Mouse (Mus musculus) limb, embryonic 14.5 days (tissue): ENCODE measurements around the gene Sh2b3. TPM values are rescaled to one million over a fixed set of nuclear protein-coding genes. Genes with fewer than 3 reads are reported as not detected.

Experiments used
- ATAC-seq: fragments of 200-750 bp; cut with Nextera tagmentation; 2 replicates; pipeline ENCODE4 v1.8.0; 2017; ENCODE audit warnings: low read depth, moderate number of reproducible peaks, moderate TSS enrichment; ENCODE audit not compliant: low FRiP score
- DNase-seq: peaks from one replicate; pipeline ENCODE4 v3.0.0-alpha.2; 2015; ENCODE audit warnings: low spot score
- H3K27ac ChIP-seq: fragments of 300-500 bp; sonication (generic); replicated peaks from 2 replicates; pipeline ENCODE4 v1.5.1; 2014; ENCODE audit warnings: low read depth, mild to moderate bottlenecking, low read length, moderate library complexity, mixed read lengths
- H3K27me3 ChIP-seq: fragments of 300-500 bp; sonication (generic); 2 replicates; pipeline ENCODE4 v1.6.1; 2014; ENCODE audit warnings: low read length, mixed read lengths; ENCODE audit not compliant: control insufficient read depth, insufficient read depth
- H3K36me3 ChIP-seq: fragments of 300-500 bp; sonication (generic); 2 replicates; pipeline ENCODE4 v1.6.1; 2014; ENCODE audit warnings: mild to moderate bottlenecking, low read length, moderate library complexity, mixed read lengths; ENCODE audit not compliant: control insufficient read depth, insufficient read depth
- H3K4me1 ChIP-seq: fragments of 300-500 bp; sonication (generic); 2 replicates; pipeline ENCODE4 v1.6.1; 2014; ENCODE audit warnings: antibody characterized with exemption, low read length, mixed read lengths; ENCODE audit not compliant: control insufficient read depth, insufficient read depth
- H3K4me2 ChIP-seq: fragments of 300-500 bp; sonication (generic); replicated peaks from 2 replicates; pipeline ENCODE4 v1.6.1; 2014; ENCODE audit warnings: low read depth, mild to moderate bottlenecking, low read length, moderate library complexity; ENCODE audit not compliant: severe bottlenecking
- H3K4me3 ChIP-seq: fragments of 300-500 bp; sonication (generic); replicated peaks from 2 replicates; pipeline ENCODE4 v1.5.1; 2014; ENCODE audit warnings: low read length
- H3K9ac ChIP-seq: fragments of 300-500 bp; sonication (generic); 2 replicates; pipeline ENCODE4 v1.6.1; 2014; ENCODE audit warnings: mild to moderate bottlenecking, low read depth, low read length, moderate library complexity; ENCODE audit not compliant: severe bottlenecking
- H3K9me3 ChIP-seq: fragments of 300-500 bp; sonication (generic); 2 replicates; pipeline ENCODE4 v1.6.1; 2016; ENCODE audit warnings: low read length; ENCODE audit not compliant: control insufficient read depth
- POLR2A ChIP-seq: fragments of 200-500 bp; IDR thresholded peaks from 2 replicates; pipeline ENCODE4 v1.8.0; 2012; ENCODE audit warnings: inconsistent platforms, mild to moderate bottlenecking, moderate library complexity, borderline replicate concordance; ENCODE audit not compliant: insufficient read depth, insufficient read length; ENCODE audit errors: extremely low read depth
- WGBS: fragments of 180-500 bp; shearing (Covaris S2); extraction: QIAGEN DNeasy Blood & Tissue Kit; methylation state at CpG from one replicate; pipeline ENCODE4 v1.1.7; 2014; 5-methylcytosine and 5-hydroxymethylcytosine counted together
- polyA plus RNA-seq, 2 experiments: library from polyadenylated mRNA; depleted of rRNA in 1 of 2; stranded (reverse) in 1 of 2; unstranded in 1 of 2; fragments of >200 nt; fragmentation: Nextera tagmentation in 1 of 2; extraction: Ambion mirVana in 1 of 2; gene quantifications; 2 replicates each; pipeline versions ENCODE4 v1.2.1 to v1.2.3; 2012 to 2014

Gene Sh2b3
- polyA plus RNA-seq, 2 experiments = 18.5 to 24.1 TPM

- no peak for TF ChIP-seq POLR2A
- no peak for DNase-seq
- Histone ChIP-seq H3K4me1 (0 out of 2 replicates have a peak, but pooled peaks cover 4% of the 10 kb centered on the region), H3K9me3 (no peaks in the 10 kb centered on the region), H3K4me3 (no peak overlapping the region), H3K4me2 (no peak overlapping the region), H3K27ac (no peak overlapping the region), H3K36me3 (peaks cover 58% of the 10 kb centered on the region), H3K27me3 (no peaks in the 10 kb centered on the region), H3K9ac (no peak overlapping the region)
- WGBS = 73% methylated on average over 2 of the region's 2 CpGs
- ATAC-seq = no peak
Measured at GRCm38 (mm10) chr5:121820161-121820560, 17.3 kb downstream of the Sh2b3 start.

- Histone ChIP-seq H3K4me2 (no peak overlapping the region), H3K9ac (no peak overlapping the region), H3K27me3 (no peaks in the 10 kb centered on the region), H3K9me3 (no peaks in the 10 kb centered on the region), H3K27ac (no peak overlapping the region), H3K4me3 (no peak overlapping the region), H3K36me3 (peaks cover 56% of the 10 kb centered on the region), H3K4me1 (0 out of 2 replicates have a peak, but pooled peaks cover 4% of the 10 kb centered on the region)
- DNase-seq (no peak), ATAC-seq (no peak)
- no peak for TF ChIP-seq POLR2A
- WGBS = 78% methylated on average over 5 of the region's 5 CpGs
Measured at GRCm38 (mm10) chr5:121819559-121819958, 17.9 kb downstream of the Sh2b3 start.

GRCm38 (mm10) chr5:121818862-121819261 is 18.6 kb downstream of the Sh2b3 start:
- WGBS = 93% methylated on average over 4 of the region's 4 CpGs
- peaks cover 61% of the 10 kb centered on the region for H3K36me3 ChIP-seq
- no peak overlapping the region for H3K4me2 ChIP-seq
- no peaks in the 10 kb centered on the region for H3K27me3 ChIP-seq
- no peaks in the 10 kb centered on the region for H3K9me3 ChIP-seq
- TF ChIP-seq POLR2A = no peak
- H3K27ac ChIP-seq = no peak overlapping the region
- H3K4me3 ChIP-seq = no peak overlapping the region
- no peak overlapping the region for H3K9ac ChIP-seq
- ATAC-seq (no peak), DNase-seq (no peak)
- H3K4me1 ChIP-seq = 0 out of 2 replicates have a peak, but pooled peaks cover 4% of the 10 kb centered on the region

- Histone ChIP-seq H3K4me2 (no peak overlapping the region), H3K36me3 (peaks cover 66% of the 10 kb centered on the region), H3K27me3 (no peaks in the 10 kb centered on the region), H3K4me1 (0 out of 2 replicates have a peak, but pooled peaks cover 3% of the 10 kb centered on the region), H3K27ac (no peak overlapping the region), H3K9ac (no peak overlapping the region), H3K4me3 (no peak overlapping the region), H3K9me3 (no peaks in the 10 kb centered on the region)
- WGBS = 96% methylated on average over 7 of the region's 7 CpGs
- no peak for DNase-seq
- no peak for TF ChIP-seq POLR2A
- ATAC-seq = no peak
Measured at GRCm38 (mm10) chr5:121818401-121818800, 19.0 kb downstream of the Sh2b3 start.

GRCm38 (mm10) chr5:121817551-121817950 is 19.9 kb downstream of the Sh2b3 start:
- TF ChIP-seq POLR2A = no peak
- no peak overlapping the region for H3K27ac ChIP-seq
- no peak overlapping the region for H3K9ac ChIP-seq
- no peak for DNase-seq
- peaks cover 72% of the 10 kb centered on the region for H3K36me3 ChIP-seq
- WGBS = 82% methylated on average over 9 of the region's 9 CpGs
- no peaks in the 10 kb centered on the region for H3K9me3 ChIP-seq
- no peaks in the 10 kb centered on the region for H3K4me1 ChIP-seq
- ATAC-seq = no peak
- H3K4me2 ChIP-seq = no peak overlapping the region
- H3K4me3 ChIP-seq = no peak overlapping the region
- H3K27me3 ChIP-seq = no peaks in the 10 kb centered on the region

GRCm38 (mm10) chr5:121816611-121817010 is 20.8 kb downstream of the Sh2b3 start:
- TF ChIP-seq POLR2A = no peak
- H3K4me1 ChIP-seq = no peaks in the 10 kb centered on the region
- H3K36me3 ChIP-seq = peaks cover 77% of the 10 kb centered on the region
- WGBS = 94% methylated on average over 2 of the region's 2 CpGs
- no peaks in the 10 kb centered on the region for H3K27me3 ChIP-seq
- H3K27ac ChIP-seq = no peak overlapping the region
- ATAC-seq (no peak), DNase-seq (no peak)
- H3K4me3 ChIP-seq = no peak overlapping the region
- no peaks in the 10 kb centered on the region for H3K9me3 ChIP-seq
- H3K4me2 ChIP-seq = no peak overlapping the region
- no peak overlapping the region for H3K9ac ChIP-seq
